Mouse (Mus musculus) right cerebral cortex, adult 18-20 months (tissue): Measurements from ENCODE around the gene Gtf2h5.

Source experiments
- DNase-seq: peaks from one replicate; pipeline ENCODE4 v3.0.0; 2022; ENCODE audit warnings: mixed read lengths

Gtf2h5 gene

DNA sequence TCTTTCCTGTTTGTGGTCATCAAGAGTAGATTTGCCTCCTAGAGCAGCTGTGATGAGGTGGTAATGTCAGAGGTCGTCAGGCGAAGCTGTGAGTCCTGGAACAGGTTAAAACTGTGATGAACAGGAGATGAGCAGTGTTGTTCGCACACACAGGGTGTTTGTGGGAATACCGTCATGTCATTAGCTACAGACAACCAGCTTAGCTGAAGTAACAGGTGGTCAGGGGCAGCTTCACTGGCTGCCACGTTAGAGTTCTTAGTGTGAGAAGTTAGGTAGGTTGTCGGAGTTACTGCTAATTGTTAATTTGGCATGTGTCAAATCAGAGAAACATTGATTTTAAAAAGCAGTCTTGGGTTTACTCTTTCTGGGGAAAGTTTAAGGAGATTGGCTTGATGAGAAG is 34.1 kb downstream of the Gtf2h5 start:
- no peak for DNase-seq

DNA sequence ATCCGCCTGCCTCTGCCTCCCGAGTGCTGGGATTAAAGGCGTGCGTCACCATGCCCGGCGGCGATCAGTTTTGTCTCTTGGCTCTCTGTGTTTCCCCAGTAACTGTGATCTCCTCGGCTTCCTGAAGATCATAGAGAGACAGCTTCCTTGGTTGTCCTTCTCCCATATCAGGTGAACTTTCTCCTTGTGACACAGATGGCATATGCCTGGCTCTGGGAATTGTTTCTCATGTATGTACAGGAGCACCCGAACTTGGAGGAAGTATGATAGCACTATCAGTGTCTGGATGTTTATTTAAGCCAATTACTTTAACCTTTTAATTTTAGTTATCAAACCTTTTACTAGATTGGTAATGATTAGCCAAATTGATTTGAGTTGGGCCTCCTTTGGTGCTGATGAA is 35.5 kb downstream of the Gtf2h5 start:
- no peak for DNase-seq

DNA sequence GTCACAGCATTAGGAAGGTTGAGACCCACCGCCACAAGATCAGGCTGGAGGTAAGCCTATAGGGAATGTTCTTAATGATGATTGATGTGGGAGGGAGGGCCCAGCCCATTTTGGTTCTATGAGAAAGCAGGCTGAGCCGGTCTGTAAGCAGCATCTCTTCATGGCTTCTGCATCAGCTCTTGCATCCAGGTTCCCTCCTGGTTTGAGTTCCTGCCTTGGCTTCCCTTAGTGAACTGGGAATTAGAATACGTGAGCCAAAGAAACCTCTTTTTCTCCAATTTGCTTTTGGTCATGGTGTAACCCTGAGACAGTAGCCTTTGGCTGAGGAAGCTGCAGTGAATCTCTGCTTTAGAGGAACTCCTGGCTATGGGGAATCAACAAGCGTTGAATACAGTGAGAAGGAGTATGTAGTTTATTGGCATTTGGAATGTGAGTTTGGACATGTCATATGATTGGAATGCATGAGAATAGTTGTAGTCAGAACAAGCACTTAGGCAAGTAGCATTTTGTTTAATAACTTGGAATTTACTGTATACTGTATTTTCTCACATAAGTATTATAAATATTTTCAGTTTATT is 37.7 kb downstream of the Gtf2h5 start:
- no peak for DNase-seq

DNA sequence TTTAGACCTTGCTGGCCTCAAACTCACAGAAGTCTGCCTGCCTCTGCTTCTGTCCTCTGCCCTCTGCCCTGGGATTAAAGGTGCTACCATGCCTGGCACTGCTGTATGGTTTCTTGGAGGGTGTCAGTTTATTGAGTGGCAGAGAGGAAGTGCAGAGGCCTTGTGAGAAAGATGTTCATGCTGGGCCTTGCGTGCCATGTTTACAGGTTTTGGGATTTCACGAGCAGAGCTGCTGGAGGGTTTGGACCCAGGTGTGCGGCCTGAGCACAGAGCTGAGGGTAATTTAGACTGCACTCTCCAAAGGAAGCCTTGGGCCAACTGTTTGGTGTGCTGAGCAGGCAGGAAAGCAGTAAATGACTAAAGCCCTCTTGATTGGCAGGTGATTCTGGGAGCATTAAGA is 38.3 kb downstream of the Gtf2h5 start:
- DNase-seq: no peak

DNA sequence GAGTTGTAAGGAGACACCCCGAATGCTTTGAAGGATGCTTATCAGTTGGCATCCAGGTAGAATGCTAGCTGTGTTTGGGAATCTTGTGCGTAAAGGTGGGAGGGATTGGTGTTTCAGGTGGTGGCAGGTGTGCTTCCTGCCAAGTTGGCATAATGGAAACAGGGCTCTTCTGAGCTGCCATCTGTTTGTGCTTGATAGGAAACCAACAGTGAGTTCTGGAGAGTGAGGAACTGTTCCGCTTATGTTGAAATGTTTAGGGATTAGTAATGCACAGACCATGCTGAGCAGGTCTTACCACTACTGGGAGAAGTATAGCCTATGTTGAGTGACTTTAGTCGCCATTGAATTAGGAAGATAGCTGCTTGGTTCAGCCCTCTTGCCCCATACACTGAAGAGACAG is 39.3 kb downstream of the Gtf2h5 start:
- DNase-seq: no peak

DNA sequence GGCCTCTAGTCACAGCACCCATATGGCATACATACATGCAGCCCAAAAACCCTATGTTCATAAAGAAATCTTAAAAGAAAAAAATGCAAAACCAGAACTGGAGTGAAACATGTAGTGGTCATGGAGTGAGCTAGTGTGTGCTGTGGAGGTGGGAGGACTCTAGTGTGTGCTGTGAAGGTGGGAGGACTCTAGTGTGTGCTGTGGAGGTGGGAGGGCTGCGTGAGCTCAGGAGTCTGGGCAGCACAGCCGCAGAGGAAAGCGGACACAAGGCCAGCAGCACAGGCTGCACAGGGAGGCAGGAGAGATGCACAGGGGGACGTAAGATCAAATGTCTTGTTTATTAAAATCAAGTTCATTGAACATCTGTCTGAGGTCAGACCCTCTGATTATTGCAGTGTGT is 44.2 kb downstream of the Gtf2h5 start:
- DNase-seq: peak; percentile 21

DNA sequence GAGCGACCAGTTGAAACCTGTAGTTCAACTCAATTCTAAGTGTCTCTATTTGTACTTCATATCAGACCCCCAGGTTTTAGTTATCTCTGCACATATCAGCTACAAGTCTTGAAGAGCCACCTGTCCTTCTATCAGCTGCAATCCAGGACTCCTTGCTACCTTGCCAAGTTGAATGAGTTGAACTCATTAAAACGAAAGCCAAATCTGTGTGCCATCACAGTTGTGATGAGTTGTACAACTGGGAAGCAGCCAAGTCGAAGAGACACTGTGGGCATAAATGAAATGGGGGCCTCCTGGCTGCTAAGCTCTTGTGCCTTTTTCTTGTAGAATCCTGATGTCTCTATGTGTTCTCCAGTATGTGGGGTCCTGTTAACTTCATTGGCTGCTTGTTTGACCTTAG is 45.9 kb downstream of the Gtf2h5 start:
- DNase-seq: no peak

DNA sequence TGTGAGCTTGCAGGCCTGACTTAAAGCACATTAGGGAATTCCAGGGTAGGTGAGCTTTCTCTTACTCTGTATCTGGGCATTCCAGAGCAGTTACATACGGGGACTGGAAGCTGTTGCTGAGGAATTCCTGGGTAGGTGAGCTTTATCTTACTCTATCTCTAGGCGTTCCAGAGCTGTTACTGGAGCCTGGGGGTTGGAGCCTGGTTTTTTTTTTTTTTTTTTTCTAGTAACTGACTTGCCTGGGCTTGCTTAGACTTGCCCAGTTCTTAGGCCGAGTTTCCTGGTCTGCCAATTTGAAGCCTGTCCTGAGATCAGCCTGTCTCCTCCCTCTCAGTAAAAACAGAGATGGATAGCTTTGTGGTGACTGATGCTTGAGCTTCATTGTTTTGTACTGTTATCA is 48.5 kb downstream of the Gtf2h5 start:
- no peak for DNase-seq

DNA sequence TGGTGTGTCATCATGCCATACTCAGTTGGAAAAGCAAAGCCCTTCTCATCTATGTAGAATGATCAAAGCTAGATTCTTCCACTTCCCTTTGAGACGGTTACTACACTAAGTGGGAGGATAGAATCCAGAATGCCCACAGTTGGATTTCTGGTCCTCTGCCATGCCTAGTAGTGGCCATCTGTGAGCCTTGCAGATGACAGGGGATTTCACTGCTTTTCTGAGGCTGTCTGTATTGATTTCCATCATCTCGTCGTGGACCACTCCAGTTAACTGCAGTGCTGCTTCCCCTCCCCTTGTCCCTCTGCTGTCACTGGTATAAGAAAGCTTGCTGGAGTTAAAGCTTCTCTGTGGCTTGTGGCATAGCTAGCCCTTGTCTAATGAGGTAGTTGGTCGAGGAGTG is 49.8 kb downstream of the Gtf2h5 start:
- no peak for DNase-seq

DNA sequence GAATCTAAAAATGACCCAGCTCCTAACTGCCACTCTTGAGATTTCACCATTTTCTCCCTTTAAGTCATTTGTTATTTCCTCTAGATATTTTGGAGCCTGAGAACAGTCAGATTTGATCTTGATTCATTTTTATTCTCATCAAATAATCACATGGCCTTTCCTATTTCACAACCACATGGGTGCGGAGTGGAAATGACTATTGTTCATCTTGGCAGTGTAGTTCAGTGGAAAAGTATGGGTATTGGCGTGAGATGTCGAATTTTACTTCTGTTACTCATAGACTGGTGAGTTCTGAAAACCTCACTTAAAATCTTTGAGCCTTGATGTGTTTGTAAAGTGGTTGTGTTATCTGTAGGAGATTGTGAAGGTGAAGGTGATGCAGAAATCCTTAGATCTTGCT is 51.5 kb downstream of the Gtf2h5 start:
- DNase-seq: no peak
